Mouse (Mus musculus) testis, postnatal 14 days (tissue): Measurements from ENCODE around the gene Itk.

Experiments used
- DNase-seq: peaks from one replicate; pipeline ENCODE4 v3.0.0; 2021; ENCODE audit warnings: low spot score

The Itk gene

DNA sequence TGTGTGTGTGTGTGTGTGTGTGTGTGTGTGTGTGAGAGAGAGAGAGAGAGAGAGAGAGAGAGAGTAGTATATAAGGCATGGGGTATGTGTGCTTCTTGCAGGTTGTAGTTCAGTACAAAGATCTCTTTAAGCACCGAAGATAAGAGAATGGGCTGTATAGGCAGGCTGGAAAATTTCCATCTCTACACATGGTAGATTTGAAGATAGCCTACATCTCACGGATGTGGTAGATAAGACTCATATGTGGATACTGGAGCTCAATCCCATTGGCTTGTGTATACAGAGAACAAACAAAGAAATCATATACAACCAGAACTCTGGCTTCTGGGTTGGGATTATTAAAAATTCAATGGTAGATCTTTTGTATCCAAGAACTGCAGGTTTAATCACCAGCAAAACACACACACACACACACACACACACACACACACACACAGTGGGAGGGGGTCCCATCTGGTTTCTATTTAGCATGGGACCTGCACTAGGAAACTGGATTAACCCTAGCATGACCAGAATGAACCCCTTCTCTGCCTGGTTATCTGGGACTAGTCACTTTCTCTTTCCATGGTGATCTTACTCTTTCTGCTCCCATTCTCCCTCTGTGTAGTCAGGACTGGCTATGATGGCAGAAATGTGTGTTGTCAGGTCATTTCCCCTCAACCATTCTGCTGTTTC lies 28.2 kb downstream of the Itk start:
- DNase-seq: no peak

DNA sequence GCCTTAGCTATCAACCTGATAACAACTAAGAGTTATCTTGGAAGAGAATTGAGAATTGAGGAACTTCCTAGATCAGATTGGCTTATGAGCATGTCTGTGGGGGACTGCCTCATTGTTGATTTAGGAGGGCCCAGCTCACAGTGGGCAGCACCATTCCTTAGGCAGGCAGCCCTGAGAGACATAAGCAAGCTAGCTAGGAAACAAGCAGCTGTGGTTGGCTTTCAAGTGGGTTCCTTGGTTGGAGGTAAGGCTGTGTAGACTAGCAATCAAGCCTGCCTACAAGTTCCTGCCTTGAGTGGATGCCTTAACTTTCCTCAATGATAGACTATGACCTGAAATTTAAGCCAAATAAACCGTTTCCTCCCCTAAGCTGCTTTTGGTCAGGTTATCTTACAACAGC lies 30.9 kb downstream of the Itk start:
- no peak for DNase-seq

DNA sequence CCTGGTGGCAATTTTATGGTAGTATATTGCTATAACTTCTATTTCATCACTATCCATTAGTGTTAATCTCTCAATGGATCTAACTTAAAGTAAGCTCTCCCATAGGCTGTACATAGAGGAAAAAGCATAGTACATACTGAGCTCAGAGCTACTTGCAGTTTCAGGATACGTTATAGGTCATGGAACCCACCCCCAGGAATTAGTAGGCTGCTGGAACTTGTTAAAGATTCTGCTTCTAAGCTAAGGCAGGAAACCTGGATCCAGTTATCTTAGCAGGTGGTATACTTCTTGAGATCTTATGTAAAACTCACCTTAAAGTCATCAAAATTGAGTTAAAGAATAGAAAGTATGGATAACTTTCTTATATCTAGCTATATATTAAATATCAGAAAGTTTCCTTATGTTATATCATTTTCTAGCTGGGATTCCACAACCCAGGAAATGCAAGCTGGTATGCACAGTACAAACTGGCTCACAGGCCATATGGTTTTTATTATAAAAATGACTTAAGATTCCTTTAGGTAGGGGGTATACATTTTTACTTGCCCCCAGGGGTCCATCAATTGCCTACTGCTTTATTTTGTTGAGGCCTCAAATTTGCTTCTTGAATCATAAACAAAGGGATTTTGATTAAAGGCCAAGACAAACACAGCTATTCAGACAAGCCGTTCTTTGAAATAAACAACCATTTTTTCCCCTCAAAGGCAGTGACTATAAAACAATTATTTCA lies 39.5 kb downstream of the Itk start:
- DNase-seq: no peak

DNA sequence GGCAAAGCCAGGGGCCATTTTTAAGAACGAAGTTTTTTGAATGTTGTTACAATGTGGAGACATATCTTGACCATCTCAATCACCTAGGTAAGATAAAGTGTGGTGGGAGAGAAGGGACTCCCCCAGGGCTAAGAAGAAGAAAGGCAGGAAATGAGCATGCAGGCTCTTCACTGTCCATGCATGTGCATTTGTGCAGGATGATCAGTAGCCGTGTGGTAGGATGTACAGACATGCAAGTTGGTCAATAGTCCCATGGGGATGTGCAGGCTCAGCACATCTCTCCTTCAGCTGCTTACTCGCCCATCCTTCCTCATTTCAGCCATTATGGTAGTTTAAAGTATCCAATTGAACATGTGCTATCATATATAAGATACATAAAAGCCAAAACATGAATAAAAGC lies 40.9 kb downstream of the Itk start:
- DNase-seq: no peak

DNA sequence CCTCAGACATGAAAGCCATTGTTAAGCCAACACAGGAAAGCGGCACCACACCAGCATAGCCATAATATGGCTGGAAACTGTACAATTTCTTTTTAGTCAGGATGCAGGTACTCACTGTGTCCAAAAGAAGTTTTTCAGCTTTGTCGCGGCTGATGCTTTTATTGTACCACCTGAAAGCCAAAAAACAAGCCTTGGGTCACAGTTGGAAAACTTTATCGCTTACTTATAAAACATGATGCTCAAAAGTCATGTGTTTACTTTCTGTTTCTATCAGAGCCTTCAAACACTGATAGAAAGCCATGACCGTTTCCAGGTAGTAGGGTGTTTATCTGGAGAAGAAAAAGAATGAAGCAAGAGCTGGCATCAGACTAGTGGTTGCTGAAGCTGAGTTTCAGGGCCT lies 41.6 kb downstream of the Itk start:
- DNase-seq: no peak

DNA sequence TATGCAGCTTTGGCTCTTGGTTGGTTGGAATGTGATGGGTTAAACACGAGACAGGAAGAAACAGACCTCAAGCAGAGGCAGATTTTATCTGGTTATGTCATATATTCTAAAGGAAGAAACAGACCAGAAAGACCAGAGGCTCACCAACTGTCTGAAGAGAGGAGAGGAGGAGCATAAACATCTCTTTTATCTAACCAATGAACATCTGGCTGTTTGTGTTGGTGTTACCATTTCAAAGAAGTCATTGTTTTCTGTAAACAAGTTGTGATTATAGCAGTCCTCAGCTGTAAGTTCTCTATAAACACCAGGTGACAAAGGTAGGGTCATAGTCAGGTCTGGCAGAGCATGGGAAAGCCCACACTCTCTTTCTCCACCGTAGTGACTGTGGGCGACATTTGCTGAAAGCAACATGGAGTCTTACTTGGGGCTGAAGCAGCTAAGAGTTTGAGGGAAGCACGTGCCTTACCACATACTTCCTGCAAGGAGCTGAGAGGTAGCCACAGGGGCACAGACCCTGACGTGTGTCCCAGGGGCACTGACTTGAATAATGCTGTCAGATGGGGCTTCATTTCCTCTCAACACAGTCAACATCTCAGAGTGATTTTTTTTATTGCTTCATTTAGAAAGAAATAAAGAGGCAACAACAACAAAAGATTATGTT lies 45.3 kb downstream of the Itk start:
- DNase-seq: no peak

DNA sequence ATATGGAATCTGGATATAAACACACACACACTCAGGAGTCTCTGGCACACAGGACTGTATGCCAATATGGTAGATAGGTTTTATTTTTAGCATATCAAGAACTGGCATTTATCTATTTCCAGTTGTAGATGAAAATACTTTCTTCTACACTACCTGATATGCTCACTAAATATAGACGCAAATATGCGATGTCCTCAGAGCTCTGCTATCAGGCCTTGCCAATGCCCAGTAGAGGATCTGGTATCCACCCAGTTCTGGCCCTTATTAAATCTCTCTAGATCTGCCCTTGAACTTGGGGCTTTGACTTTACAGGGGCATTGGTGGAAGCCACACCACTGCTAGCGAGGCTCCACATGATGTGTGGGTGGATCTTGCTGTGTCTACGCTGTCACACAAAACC lies 47.4 kb downstream of the Itk start:
- DNase-seq: no peak

DNA sequence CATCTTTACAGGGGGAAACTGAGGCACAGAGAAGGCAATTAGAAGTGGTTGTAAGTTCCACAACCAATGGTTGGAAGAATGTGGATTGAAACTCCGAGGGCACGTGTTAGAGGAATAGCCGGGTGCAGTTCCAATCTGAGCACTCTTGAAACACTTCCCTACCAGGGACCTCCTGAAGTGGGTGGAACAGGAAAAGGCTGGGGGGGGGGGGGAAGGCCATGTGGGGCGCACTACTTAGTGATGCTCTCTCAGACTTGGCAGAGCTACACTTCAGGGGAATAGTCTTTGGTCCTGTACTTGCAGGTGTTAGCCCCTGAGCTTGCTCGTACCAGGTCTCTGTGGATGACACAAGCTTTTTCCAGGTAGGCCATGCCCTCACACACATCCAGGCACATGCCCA lies 53.3 kb downstream of the Itk start:
- DNase-seq: no peak

DNA sequence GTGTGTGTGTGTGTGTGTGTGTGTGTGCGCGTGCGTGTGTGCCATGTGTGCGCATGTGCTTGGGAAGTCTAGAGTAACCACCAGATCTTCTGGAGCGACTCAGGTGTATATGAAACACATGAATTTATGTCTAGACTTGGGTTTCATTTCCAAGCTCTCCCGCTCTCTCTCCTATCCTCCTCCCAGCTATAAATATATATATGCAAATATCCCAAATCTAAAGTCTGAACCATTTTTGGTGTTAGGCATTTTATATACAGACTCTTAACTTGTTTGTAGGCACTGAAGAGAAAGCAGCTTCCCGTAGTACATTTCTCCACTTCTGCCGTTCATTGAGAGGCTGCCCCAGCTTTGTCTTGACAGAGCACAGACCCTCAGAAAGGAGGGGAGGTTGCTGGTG lies 57.1 kb downstream of the Itk start:
- DNase-seq: no peak

DNA sequence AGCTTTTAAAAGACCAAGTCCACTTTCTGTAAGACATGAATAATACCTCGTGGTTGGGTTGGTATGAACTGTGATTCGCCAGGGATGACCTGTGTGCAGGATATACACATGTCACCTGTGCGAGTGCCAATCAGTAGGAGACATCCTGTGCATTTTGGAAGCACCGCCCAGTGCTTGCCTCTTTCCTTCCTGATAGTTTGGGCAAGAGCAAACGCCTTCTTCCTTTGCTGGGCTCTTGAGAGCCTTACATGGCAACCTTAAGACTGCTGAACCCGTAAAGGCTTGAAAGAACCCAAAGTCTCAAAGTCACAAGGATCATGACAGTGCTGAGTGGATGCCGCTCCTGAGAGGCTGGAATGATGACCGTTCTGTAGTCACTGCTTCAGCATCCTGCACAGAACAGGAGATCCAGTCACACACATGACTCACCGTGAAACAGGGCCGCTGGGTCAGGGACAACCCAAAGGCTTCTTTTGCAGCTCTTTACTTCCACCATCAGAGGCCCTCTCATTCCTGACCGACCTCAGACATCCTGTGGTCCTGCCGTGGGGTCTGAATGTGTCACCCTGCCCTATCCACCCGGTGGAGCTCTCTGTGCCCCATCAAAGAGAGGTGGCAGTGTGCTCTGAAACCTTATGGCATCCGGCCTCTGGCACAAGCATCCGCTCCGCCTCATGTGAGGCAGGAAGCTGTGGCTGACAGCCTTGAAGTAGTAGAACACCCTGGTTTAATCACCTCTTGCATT lies 62.9 kb downstream of the Itk start:
- DNase-seq: no peak

DNA sequence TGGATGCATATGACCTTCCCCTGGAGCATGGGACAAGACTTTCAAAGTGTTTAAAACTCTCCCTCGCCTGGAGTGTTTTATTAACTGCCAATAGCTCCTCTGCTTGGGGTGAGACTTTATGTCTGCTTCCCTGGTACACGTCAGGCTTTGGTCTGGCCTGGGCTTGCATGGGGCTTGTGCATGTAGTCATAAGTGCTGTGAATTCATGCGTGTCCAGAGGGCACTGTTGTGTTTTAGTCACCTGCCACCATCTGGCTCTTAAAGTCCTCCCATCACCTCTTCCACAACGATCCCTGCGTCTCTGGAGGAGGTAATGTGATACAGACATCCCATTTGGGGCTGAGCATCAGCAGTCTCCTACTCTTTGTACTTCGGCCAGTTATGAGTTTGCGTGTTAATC lies 67.8 kb downstream of the Itk start:
- no peak for DNase-seq

DNA sequence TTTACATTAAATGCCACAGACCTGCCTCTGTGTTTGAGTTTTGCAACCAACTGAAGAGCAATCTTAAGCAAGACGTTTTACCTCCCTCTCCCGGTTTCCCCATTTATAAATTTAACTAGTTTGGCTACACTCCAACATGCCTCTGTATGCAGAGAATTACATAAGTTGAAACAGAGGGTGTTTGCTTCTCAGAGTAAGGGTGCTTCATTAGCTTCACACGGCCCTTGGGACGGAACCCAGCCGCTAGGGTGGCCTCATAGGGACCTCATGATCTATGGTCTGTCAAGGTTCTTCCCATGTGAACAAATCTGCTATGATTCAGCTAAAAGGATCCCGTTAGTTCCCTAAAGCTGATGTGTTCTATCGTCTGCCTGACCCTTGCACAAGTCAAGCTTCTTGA lies 74.8 kb downstream of the Itk start:
- DNase-seq: no peak

DNA sequence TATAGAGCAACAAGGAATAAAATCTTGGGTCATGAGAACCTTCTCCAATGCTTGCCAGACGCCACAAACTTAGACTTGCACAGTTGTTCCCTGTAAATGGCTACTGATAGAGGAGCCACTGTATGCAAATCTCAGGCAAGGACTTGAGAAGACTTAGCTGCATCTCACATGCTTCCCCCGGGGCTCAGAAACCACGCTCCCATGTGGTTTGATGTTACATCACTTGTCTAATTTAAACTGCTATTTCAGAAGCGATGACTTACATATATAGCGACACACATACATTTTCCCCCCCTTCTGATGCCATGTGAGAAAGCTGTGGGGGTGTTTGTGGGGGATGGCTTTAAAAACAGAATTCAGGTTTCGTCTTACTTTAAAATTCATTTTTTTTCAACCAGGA lies 75.5 kb downstream of the Itk start:
- no peak for DNase-seq

DNA sequence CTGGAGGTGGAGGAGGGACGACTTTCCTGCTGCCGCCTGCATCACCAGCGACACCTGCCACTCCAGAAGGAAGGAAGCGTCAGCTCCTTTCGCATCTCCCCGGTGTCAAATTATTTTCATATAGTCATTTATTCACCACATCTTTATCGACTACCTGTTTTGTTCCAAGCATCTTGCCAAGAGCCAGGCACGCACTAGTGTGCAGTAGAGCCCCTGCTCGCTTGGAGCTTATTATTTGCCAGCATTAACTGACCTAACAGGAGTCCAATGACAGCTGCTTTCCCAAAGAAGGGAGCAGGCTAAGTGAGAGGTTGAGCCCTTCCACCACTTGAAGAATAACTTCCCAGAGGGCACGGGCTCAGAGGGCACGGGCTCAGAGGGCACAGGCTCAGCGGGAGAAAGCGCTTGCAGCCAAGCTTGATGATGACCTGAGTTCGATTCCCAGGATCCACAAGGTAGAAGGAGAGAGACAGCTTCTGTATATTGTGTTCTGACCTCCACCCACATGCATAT lies 76.7 kb downstream of the Itk start, which contains the start of gene Cyfip2:
TSS of gene Cyfip2 (minus strand) at position 337 of the 513 bp plus-strand sequence.
- DNase-seq: no peak

DNA sequence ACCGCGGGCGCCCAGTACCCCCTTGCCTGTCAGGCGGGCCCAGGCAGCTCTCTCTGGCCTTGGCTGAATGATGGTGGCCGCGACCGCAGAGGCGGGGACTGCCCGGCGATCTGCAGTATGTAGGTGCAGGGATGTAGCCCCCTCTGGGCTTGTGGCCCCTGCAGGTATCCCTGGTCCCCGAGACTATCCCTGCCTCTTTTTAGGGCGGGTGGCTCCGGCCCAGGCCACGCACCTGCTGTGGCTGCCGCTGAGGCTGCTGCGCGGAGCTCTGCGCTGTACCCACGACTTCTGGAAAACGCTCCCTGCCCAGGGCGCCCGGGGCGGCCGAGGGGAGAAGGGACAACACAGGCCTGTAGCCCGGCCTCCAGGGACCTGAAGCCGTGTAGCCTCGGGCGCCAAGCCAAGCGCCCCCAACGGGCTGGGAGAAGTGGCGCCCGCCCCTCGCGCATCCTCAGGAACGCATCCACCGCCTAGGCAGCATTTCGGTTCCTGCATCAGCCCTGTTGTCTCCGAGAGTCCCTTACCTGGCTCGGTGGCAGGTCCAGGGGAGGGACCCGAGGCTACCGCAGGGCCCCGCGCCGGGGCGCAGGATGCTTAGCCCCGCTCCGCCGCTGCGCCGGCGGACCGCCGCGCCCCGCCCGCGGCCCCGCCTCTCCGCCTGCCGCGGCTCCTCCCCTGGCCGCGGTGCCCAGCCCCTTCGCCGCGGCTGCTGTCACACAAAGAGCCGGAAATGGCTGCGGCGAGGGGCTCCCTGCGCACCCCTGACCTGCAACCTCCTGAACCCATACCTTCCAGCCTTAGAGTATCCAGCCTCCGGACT lies 77.4 kb downstream of the Itk start:
- peak; percentile 23 for DNase-seq

DNA sequence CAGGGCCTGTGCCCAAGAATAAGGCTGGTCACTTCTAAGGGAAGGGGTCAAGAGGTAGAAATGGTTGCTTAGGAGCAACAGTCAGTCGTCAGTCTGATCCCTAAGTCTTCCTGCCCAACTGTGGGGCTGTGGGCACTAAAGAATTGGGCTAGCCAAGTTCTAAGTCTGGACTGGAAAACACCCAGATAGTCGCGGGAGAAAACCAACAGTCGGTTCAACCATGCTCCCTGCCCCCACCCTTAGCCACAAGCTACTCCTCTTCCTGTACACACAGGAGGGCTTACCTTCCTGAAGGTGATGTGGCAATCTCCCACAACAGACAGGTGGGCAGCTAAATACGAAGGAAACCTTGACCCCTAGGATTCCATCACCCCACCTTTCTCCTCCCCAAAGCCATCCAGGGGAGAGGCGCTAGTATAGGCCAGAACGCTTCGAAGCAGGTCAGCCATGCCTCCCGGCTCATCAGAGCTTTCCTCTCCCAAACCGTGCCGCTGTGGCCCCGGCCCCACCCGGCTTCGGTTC lies 78.1 kb downstream of the Itk start:
- no peak for DNase-seq

DNA sequence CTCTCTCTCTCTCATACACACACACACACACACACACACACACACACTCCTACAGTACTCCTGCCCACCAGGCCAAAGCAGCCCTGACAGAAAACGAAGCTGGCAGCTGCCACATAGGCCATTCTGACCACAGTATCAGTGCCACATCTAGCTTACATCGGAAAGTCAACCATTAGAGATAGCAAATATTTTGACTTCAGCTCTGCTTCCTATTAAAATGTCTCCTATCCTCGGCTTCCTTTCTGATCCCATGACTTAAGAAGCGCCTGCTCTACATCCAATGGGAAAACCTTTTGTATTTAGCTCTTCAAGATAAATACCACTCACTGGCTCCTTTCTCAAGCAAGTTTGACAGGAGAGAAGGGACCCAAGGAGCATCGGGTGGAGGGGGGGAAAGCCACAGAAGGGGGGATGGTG lies 78.7 kb downstream of the Itk start:
- no peak for DNase-seq

DNA sequence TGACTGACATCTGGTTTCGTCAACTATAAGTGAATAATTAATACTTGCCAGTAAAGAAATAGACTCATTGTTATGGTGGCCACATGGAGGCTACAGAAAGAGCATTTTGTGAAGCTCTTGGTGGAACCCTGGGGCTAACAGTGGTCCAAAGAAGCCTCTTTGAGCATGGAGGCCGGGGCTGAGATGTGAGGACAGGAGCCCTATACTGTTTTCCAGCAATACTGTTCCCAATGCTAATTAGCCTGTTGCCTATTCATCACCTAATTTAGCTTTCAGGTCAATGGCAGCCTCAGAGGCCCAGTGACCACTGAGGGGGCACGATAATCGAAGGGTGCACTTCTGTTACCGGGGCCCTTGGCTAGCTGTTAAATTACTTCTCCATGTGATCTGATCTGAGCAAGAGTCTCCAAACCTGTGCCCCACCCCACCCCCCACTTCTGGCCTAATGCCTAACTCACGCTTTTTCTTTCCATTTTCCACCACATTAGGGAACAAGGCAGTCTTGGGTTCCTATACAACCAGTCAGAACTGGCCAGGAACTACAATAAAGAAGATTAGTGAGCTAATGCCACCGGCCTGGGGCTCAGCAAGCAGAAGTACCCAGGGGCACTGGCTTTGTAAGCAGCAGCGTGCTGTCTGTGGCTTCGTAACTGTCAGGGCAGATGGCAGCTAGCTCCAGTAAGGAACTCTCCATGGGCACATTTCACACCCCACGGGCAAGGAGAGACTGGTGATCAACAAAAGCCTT lies 79.3 kb downstream of the Itk start:
- DNase-seq: no peak

DNA sequence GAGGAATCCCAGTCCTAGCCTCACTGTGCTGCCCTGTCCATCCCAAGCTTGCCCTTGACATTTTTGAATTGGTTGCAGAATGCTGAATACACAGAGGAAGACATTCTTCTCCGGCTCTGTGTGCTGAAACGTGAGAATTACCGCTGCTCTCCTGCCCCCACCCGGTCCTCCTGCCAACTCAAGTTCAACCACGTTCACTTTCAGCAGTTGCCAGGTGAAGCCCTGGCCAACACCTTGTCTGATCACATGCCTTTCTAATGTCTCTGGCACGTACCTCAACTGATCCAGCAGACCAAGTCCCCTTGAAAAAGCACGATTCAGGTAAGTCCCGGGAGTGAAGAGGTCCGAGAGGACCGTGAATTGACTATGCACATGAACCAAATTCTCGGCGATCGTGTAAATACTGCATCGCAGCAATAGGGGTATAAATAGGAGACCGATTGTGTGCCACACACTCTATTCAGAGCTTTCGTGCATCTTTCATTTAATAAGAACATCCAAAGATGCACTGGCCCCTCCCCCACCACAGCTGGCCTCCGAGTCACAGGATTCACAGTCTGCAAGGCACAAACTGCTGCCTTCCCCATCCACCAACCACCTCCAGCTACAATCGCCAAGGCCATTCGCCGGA lies 80.1 kb downstream of the Itk start:
- no peak for DNase-seq
